Mouse (Mus musculus) c-Kit-negative CD71-positive TER-119-positive erythroid progenitor cells, embryonic 14.5 days (primary cell): ENCODE measurements around the gene Fam19a1.

Experiments
- DNase-seq: peaks from one replicate; pipeline ENCODE4 v3.0.0-alpha.2; 2013; ENCODE audit warnings: low read depth, low spot score

Fam19a1 gene

DNA sequence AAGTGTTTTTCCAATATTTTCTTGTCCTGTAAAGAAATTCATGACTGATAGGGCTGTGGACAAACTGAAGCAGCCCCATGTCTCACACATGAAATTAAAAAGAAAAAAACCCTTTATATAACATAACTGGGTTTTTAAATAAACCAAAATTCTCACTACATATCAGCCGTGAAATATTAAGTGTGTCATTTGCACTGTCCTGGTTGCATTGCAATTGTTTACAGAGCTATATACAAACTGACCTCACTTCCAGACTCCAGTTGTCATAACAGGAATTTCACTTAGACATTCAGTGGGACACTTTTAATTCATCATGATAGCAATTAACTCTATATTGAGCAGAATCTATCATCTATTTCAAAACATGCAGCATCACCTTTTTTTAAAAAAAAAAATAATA, 553.4 kb downstream of the Fam19a1 start:
- no peak for DNase-seq

DNA sequence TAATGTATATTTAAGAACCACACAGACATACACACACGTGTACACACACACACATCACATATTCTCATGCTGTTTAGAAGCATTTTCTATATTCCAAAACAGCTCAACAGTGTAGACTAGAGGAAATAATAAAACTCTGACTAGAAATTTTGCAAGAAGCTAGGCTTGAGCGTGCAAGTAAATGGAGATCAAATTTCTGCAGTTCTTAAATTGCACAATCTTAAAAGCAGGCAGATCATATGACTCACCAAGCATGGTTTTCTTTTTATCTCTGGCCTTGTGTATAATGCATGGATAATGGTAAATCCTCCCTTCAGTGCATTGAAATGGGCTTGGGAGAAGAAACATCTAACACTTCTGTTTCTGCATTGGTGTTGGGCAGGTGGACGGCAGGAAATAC, 564.9 kb downstream of the Fam19a1 start:
- no peak for DNase-seq
